Mouse (Mus musculus) olfactory bulb, adult 2 months (tissue): ENCODE measurements at regions not wholly inside any gene's neighbourhood (a gene's known extent, or its start where the extent isn't known, plus 50 kb on each side); places are given as distances from the start of the nearest gene placed in this dataset.

Source experiments
- CTCF ChIP-seq: fragments of 200-500 bp; IDR thresholded peaks from 2 replicates; pipeline ENCODE4 v1.5.1; 2012; ENCODE audit warnings: low read depth, mild to moderate bottlenecking, low read length, moderate library complexity; ENCODE audit not compliant: insufficient read depth
- POLR2A ChIP-seq: fragments of 200-500 bp; IDR thresholded peaks from 2 replicates; pipeline ENCODE4 v1.6.1; 2012; ENCODE audit warnings: mild to moderate bottlenecking, low read depth, low read length, moderate library complexity; ENCODE audit not compliant: insufficient read depth

GRCm38 (mm10) chr1:155482148-155482547 is 64.9 kb upstream of the Xpr1 start:
- TF ChIP-seq CTCF, result no peak
- TF ChIP-seq POLR2A, result no peak
